Mouse (Mus musculus) large intestine, adult 2 months (tissue): ENCODE data around the gene Syne3. TPM values are rescaled to one million over a fixed set of nuclear protein-coding genes. Genes with fewer than 3 reads are reported as not detected.

ENCODE experiments used
- DNase-seq: peaks from one replicate; pipeline ENCODE4 v3.0.0-alpha.2; 2012; ENCODE audit warnings: low read depth, low spot score
- WGBS: fragments of 180-500 bp; shearing (Covaris S2); methylation state at CpG from one replicate; pipeline ENCODE4 v1.1.7; 2018; 5-methylcytosine and 5-hydroxymethylcytosine counted together
- polyA plus RNA-seq: library from polyadenylated mRNA; depleted of rRNA; stranded (reverse); fragments of >200 nt; gene quantifications from 2 replicates; pipeline ENCODE4 v1.2.3, GENCODE M21; 2012; rRNA removed

Gene Syne3
- polyA plus RNA-seq = 0.73 and 1.5 TPM in 2 replicates

DNA sequence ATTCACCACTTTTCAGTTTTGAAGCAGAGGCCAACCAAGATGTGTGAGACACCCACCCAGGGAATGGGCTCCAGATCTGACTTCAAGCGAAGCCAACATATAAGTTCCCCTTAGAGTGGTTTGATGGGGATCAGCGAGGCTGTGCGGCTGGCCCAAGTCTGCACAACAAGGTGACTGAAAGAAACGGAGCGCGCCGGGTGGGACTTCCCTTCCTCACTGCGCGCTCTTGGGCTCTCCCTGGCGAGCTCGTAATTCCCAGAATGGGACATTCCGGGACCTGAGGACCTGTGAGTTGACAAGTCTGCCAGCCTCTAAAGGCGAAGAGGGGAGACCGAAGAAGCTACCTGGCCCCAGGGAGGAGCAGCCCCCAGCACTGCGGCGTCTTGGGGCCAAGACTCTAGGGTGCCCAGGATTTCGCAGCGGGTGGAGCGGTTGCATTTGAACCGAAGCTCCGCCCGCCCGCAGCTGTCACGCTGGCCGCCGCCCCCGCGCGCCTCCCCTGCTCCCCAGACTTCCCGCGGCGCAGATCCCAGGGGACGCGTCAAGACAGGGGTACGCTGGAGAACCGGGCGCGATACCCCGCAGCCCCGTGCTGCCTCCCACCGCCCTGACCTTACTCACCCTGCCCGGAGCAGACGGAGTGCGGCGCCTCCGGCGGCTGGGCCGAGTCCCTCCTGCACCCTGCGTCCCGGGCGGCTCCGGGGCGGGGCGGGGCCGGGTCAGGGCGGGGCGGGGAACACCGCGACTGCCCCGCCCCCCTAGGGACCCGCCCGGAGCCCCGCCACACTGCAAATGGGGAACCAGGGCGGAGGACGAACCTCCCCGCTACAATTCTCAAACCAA, at the start of gene Syne3:
Gene Syne3 (minus strand): TSS at position 440 of the 843 bp plus-strand sequence.
- under 1% methylated on average over 66 of the region's 66 CpGs for WGBS
- DNase-seq = no peak

DNA sequence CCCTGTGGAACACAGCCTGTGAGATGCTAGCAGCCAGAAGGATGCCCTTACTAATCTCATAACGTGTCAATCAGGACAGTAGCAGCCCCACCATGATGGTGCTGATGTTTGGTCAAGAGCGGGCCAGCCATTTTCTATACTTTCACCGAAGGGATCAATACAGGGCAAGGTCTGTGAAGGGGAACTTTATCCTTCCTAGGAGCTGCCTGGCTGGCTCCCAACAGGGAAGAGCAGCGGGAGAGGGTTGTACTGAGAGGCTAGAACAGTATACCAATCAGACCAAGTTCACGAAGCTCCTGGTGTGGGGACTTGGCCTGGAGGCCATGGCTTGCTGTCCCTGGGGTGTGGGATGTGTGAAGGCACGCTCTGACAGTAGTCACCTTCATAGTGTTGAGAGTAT, 45.7 kb upstream of the Syne3 start:
- no peak for DNase-seq
- WGBS = 82% methylated on average over 6 of the region's 6 CpGs

DNA sequence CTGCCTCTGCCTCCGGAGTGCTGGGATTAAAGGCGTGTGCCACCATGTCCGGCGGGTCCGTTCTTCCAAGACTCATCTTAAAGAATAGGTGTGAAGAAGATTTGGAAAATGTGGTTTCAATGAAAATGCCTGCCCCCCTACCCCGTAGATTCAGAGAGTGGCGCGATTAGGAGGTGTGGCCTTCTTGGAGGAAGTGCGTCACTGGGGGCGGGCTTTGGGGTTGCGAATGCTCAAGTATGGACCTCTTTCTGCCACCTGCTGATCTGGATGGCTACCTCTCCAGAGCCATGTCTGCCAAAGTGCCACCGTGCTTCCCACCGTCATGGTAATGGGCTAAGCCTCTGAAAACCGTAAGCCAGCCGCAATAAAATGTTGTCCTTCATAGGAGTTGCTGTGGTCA, 44.4 kb upstream of the Syne3 start:
- 90% methylated on average over 15 of the region's 15 CpGs for WGBS
- DNase-seq = no peak

DNA sequence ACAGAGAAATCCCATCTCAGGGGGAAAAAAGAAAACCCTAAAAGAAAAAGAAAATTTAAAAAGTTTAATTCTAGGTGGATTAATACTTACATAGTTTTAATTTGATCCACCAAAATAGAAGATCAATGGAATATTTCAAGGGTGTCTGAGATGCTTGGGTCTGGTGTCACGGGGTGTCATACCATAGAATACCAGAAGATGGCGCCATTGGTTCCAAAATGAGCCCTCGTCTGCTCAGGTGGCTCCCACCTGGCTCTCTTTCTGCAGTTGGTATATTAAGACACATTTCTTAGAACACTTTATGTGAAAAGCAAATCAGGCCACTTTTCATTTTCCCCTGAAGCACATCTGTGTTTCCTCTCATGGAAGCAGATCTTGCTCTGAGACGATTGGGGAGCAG, 41.3 kb upstream of the Syne3 start:
- WGBS = 14% methylated on average over 4 of the region's 4 CpGs
- DNase-seq = no peak

DNA sequence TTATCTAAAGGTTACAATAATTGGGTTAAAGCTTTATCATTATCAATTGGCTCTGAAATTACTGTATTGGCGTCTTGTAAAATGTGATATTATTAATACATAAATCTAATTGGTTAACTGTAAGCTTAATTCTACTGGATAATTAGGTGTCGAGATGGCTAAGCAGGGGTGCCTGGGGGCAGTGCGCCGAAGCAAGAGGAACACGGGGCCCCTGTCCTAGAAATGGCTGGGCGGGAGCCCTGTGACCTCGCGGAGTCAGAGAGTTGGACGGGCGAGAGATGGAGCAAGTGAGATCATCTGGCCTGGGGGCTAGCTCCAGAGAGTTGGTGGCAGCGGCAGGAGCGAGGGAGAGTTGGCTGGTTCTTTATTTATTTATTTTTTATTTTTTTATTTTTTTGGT, 40.2 kb upstream of the Syne3 start:
- 83% methylated on average over 12 of the region's 12 CpGs for WGBS
- DNase-seq = no peak

DNA sequence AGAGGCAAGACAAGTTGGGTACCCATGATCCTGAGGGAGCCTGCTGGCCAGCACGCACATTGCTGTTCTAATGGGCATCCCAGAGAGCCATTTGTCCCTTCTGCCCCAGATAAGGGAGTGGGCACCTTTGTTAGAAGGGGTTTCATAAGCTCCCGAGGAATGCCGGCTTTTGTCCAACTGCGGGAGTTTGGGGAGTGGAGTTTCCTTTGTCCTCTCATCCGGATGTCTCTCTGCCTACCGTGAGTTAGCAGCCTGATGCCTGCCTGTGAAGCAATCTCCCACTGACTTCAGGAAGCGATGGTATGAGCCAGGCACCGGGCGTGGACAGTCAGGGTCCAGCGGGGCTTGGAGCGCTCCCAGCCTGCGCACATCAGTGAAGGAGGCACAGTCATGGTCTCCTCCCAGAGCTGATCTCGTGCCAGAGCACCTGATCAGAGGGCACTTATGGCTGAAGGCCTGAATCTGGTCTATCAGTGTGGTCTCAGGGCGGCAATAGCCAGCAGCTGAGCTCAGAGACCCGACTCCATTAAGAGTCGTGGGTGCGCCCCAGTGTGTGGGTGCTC, 38.8 kb upstream of the Syne3 start:
- WGBS = 59% methylated on average over 17 of the region's 17 CpGs
- no peak for DNase-seq

DNA sequence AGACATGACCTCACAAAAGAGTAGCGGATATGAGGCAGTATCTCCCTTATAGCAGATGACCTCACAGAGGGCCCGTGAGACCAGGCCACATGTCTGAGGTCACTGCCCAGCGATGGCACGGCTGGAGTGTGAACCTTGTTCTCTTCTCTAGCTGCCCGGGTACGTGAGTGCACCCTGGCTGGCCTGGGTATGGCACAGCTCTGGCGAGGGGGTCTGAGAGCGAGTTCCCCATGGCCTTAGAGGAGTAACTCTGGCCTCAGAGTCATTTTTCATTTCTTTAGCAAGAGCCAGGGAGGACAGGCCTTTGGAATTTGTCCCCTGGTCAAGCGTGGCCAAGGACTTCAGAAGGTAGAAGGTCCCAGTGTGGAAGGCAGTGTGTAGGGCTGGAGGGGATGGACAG, 35.2 kb upstream of the Syne3 start:
- WGBS = 86% methylated on average over 9 of the region's 9 CpGs
- no peak for DNase-seq

DNA sequence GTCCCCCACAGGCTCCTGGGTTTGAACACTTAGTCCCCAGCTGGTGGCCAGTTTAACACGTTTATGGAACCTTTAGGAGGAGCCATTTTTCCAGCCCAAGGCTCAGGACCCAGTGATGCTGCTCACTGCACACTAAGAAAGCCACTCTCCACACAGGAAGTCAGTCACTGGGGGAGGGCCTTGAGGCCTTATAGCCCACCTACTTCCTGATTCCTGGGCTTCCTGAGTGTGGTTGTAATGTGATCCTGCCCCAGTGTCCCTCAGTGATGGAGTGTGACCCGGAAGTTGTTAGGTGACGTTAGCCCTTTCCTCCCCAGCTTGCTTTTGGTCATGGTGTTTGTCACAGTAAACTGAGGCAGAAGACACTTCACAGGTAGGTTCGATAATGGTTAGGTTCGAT, 33.5 kb upstream of the Syne3 start:
- 91% methylated on average over 5 of the region's 5 CpGs for WGBS
- DNase-seq = no peak

DNA sequence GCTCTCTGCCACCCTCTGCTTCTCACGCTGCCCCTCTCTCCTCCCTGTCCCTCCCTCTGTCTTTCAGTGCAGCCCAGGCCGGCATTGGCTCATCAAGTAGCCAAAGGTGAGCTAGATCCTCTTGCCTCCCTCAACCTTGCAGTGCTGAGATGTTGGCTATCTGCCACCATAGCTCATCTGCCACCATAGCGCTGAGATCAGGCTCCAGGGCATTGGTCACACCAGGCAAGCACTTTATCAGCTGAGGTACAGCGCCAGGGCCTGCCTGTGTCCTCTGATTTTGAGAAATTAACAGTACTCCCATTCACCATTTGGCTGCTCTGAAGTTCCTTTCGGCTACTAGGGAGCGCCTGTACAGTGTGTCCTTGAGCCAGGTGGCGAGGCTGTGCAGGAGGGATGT, 31.3 kb upstream of the Syne3 start:
- DNase-seq = no peak
- 96% methylated on average over 7 of the region's 7 CpGs for WGBS

DNA sequence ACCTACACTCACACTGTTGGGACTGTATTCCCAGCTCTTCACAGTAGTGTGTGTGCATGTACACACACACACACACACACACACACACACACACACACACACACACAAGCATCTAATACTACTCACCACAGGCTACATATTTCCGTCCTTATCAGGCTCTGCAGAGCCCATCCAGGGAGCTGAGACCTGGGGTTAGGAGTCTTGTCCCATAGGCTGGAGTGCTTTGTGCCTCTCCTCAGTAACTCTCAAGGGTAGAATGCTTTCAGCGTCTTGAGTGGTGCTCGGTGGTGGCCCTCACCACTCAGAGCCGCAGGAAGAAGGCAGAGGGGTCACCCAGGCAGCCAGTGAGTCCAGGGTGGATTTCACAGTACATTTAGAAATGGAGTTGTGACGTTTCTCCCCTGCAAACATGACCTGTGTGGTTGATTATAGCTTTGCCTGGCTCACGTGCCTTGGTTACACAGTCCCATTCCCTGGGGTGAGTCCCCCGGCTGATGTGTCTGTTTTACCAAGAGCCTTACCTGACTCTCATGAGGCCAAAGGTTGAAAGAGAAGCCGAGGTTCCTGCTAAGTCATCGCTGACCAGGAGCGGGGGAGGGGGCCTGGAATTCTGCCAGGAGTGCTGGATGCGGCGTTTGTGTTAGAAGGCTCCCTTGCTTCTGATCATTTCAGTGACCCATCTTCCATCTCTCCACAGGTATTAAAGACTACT, 30.1 kb upstream of the Syne3 start:
- 57% methylated on average over 12 of the region's 12 CpGs for WGBS
- no peak for DNase-seq

DNA sequence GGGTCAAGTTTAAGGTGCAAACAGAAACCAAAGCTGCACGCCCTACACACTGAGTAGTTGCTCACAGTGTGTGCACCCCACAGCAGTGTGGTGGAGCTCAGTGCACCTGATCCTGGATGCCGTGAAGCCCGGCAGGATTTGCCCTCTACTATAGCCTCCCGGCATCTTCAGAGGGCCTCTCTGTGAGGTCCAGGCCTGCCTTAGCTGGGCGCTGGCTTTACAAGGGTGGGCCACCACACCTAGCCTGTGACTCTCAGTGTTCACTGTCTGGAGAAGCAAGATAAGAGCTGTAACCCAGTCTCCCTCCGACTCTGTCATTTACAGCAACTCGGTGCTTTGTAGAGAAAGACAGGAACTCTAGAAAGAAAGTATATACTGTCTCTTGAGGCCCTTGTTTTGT, 29.3 kb upstream of the Syne3 start:
- DNase-seq = no peak
- 23% methylated on average over 7 of the region's 7 CpGs for WGBS

DNA sequence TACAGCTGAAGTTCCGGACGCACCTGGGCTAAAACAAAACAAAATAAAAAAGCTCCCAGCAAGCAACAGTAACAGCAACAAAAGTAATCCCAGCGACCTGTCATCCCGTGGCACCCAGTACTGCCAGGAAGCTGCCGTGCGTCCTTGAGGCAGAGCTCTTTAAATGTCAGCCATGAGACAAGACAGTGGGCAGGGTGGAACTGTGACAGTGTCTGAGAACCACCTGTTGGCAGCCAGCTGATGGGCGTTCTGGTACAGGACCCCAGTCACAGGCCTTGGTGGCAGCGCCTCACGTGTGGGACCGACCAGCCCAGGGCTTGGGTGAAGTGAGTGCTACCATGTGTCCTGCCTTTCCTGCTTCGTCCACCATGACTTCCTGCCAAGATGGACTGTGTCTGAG, 28.6 kb upstream of the Syne3 start:
- DNase-seq = no peak
- WGBS = 71% methylated on average over 11 of the region's 11 CpGs

DNA sequence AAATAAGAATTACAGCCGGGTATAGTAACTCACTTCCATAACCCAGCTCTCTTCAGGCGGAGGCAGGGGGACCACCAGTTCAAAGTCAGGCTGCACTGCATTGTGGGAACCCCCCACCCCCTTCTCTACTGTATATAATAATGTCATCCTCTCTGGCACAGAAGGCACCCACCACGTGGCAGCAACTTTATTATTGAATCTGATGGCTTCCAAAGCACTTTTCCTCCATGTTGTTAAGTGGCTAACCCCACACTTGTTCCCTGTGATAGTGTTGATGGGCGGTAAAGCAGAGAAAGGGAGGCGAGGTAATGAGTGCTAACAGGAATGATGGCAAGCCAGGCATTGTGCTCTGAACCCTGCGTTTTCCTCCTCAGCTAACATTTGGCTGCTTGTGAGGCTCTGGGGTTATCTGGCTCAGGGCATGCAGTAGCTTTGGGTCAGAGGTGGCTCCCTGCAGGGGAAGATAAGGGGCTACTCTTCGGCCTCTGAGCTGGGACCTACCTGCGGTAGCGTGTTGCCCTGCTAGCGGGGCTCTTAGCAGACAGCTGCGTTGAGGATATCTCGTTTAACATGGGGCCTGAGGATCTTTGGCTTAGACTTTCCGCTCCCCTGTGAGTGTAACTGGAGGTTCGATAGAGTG, 24.6 kb upstream of the Syne3 start:
- no peak for DNase-seq
- WGBS = 66% methylated on average over 14 of the region's 14 CpGs

DNA sequence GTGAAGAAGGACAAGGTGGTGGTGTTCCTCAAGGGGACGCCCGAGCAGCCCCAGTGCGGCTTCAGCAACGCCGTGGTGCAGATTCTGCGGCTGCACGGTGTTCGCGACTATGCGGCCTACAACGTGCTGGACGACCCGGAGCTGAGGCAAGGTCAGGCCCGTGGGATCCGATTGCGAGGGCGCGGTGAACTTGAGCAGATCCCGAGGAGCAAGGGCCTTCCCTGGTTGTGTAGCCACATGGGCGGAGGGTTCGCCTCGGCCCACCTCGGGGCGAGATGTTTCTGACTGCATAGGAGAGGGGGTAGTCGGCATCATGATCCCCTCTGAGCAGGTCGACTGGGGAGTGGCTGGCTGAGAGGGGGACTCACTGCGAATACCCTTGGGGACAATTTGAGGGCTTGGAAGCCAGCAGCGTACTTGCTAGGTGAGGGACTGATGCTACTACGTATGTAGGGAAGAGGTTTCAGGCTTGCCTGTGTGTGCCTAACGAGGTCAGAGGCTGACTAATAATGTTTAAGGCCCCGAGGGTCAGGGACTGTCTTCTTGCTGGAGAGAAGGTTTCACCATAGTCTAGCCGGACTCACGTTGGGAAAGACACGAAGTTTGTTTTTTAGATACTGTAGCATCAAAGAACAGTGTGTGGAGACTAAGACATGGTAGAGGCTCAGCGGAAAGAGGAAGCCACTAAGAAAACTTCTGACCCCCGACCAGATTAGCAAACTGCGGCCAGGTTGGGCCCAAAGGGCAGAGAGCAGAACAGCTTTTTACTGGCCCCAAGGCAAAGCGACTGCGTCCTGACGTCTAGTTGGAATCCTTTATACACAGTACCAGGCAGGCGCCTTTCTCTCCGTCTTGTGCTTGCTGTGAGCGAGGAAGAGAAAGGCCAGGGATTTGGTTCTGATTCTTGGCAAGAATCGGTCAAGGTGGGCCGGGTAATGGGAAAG, 23.5 kb upstream of the Syne3 start:
- DNase-seq = no peak
- WGBS = 2% methylated on average over 45 of the region's 45 CpGs

DNA sequence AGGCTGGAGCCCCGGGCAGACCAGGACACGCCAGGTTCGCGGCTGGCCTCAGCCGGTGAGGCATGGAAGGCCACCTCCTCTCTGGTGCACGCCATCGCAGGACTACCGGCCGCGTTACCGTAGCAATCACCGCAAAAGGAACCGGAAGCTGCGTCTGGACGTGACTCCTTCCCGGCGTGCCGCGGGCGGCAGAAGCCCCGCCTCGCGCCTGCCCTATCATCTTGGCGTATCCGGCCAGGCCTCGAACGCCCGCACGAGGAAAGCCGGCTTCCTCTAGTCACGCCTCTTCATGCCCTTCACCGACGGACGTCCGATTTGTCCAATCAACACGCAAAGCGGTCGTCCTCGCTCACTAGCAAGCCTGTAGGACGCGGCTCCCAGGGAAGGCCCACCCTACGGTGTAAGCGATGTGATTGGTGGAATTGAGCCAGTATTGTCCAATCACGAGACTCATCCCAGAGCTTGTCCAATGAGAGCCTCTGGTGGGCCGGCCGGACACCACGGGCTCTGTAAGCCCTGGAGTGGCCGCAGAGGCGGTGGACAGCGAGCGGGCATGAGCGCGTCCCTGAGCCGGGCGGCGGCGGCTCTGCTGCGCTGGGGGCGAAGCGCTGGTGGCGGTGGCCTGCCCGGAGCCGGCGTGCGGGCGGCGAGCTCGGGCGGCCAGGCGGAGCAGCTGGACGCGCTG, 22.7 kb upstream of the Syne3 start, which contains the start of gene Glrx5:
Gene Glrx5 (plus strand): TSS at position 542 of the 685 bp plus-strand sequence.
- DNase-seq = peak; percentile 99
- under 1% methylated on average over 72 of the region's 72 CpGs for WGBS

DNA sequence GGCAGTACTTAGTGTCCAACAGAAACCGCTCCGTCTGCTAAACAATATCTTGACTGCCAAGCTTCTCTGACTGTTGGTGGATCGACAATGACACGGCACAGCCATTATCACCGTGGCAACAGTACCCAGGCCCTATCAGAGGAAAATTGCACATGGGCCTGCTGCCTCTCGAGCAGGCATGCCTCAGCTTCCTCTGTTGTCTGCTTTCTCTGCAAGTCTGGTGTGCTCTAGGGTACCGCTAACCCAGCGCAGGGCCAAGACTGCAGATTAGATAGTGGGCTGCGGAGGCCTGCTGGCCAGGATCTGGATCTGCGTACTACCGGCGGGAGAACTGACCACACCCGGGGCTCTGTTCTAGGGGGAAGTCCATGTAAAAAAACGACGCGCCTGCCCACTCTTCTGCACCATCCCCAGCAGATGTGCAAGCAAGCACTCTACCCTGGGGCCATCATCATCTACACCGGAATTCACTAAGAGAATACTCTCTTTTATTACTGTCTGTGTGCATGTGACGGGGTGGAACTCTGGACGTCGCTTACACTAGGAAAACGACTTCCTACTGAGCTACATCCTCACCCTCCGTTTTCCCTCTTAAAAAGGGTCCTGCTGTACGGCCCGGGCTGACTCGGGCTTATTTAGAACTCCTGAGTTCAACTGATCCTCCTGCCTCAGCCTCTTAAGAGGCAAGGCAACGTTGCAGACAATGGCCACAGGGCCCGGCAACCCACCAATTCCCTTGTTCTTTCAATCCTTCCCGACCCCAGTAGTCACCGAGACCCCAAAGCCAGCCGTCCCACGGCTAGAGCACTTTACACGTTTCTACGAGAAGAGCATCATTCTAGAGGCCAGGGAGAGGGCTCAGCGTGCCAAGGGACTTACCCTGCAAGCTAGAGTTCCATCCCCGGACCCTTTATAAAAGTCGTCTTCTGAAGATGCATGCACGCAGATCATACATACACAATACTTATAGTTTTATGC, 21.8 kb upstream of the Syne3 start:
- DNase-seq = no peak
- WGBS = 6% methylated on average over 37 of the region's 37 CpGs

DNA sequence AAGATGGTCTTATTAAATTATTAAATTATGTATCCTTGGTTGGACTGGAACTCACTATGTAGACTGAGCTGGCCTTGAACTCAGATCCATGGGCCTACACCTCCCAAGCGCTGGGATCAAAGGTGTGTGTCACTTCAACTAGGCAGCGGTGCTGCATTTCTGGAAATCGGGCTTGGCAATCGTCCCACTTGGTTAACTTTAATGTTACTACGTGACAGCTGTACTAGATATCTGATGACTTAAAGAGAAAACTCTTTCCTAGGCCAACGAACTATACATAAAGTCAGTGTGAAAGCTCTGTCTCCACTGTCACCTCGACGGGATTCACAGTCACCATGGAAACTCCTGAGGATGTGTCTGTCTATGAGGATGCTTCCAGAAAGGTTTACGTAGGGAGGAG, 20.3 kb upstream of the Syne3 start:
- no peak for DNase-seq
- 84% methylated on average over 9 of the region's 9 CpGs for WGBS
